Mouse (Mus musculus): ENCODE measurements at regions not wholly inside any gene's neighbourhood (a gene's known extent, or its start where the extent isn't known, plus 50 kb on each side); places are given as distances from the start of the nearest gene placed in this dataset.
A peak's percentile ranks its signal among the peaks of the same experiment; 100 is the strongest.

GRCm38 (mm10) chr10:118501571-118501970 is 60.7 kb downstream of the Ifng start:
- no peak for DNase-seq (ENCODE audit: low read depth, low spot score)

DNA sequence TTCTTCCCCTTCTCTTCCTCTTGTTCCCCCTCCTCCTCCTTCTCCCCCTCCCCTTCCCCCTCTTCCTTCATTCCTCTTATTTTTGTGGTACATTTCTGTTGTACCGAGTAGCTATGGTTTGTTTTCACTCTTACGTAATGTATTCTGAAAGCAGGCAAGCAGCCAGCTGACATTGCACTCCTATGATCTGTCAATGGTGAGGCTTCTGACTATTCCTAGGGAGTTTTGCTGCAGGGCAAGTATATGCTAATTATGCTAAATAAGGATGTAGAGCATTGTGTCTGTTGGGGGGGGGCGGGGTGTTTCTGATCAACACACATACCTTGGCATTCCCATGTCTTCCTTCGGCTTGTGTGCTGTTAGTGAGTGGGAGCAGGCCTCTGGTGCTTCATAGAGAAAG is 64.0 kb downstream of the Ifng start:
- no peak for DNase-seq (ENCODE audit: low read depth, low spot score)

DNA sequence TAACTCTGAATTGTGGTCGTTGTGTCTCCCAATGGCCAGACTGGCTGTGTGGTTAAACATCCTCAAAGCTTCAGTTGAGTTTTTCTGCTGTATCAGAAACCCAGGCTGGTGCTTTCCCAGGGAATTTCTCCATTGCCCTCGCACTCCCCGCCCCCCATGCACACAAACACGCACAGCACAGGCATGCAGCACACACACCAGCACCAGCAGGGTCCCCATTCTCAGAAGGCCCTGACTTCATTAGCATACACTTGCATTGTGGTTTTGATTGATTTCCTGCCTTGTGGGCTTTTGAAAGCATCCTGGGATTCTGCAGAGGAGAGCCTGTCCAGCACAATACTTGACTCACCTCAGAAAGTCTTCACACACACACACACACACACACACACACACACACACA is 65.3 kb downstream of the Ifng start:
- DNase-seq (ENCODE audit: low read depth, low spot score) = no peak

GRCm38 (mm10) chr10:118507630-118508029 is 66.8 kb downstream of the Ifng start:
- DNase-seq (ENCODE audit: low read depth, low spot score) = no peak

GRCm38 (mm10) chr10:118516839-118517238 is 76.0 kb downstream of the Ifng start:
- DNase-seq (ENCODE audit: low read depth, low spot score) = no peak

DNA sequence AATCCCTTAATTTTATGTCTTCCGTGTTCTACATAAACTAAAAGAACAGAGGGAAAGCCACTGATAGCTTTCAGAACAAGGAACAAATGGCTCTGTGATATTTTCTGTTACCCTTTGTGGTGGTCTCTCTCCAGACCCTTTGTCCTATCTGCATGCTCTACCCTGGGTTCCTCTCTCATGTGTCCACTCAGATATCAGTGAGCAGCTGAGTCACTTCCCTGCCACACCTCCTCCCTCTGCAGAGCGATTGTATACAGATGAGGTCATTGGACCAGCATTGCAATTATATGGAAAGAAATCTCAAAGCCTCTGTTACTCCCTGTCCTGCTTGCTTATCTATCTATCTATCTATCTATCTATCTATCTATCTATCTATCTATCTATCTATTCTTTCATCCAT is 77.1 kb downstream of the Ifng start:
- no peak for DNase-seq (ENCODE audit: low read depth, low spot score)

DNA sequence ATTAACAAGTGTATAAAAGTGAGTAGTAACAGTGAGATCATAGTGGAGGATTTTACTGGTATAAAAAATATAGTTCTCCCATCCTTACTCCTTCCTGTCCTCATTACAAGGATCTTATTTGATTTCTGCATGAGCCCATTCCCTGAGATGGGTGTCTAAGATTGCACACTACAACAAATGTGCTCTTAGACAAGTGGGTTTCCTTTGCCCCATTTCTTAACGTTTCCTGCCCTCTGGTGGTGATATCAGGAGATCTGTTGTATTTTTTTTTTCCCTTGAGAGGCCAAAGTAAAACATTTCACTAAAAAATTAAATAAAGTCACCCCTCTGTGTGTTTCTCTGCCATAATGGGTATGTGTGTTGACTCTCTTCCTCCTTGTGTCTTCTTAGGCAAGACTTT is 105.1 kb downstream of the Ifng start:
- no peak for DNase-seq (ENCODE audit: low read depth, low spot score)

DNA sequence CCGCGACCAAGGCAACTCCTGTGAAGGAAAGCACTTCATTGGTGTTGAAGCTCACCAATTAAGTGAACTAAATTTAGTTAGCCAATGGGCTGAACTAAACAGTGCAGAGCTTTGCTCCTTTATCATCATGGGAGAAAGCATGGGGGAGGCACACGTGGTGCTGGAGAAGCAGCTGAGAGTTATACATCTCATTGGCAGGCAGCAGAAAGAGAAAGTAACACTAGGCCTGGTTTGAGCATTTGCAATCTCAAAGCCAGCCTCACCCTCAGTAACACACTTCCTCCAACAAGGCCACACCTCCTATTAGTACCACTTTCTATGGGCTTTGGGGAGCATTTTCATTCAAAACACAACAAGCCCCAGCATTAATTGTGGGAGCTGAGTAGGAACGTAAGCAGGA is 109.4 kb downstream of the Ifng start:
- DNase-seq (ENCODE audit: low read depth, low spot score) = no peak

GRCm38 (mm10) chr10:118558848-118559247 is 118.0 kb downstream of the Ifng start:
- no peak for DNase-seq (ENCODE audit: low read depth, low spot score)

DNA sequence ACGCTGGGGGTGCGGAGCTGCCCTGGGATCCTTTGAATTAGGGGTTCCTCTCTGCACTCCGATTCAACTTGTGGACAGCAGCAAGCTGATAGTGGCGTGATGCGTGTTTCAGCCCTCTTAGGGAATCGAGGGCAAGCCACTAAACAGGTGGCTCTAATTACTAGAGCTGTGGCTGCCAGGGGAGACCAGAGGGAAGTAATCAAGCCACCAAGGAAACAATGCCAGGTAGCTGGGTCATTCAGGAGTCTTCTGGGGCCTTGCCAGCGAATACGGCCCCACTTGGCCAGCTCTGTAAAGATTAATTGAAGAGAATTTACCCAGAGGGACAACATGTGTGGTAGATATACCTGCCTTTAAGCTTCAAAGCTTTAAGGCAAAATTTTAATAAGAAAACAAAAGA is 123.2 kb downstream of the Ifng start:
- DNase-seq (ENCODE audit: low read depth, low spot score) = no peak

DNA sequence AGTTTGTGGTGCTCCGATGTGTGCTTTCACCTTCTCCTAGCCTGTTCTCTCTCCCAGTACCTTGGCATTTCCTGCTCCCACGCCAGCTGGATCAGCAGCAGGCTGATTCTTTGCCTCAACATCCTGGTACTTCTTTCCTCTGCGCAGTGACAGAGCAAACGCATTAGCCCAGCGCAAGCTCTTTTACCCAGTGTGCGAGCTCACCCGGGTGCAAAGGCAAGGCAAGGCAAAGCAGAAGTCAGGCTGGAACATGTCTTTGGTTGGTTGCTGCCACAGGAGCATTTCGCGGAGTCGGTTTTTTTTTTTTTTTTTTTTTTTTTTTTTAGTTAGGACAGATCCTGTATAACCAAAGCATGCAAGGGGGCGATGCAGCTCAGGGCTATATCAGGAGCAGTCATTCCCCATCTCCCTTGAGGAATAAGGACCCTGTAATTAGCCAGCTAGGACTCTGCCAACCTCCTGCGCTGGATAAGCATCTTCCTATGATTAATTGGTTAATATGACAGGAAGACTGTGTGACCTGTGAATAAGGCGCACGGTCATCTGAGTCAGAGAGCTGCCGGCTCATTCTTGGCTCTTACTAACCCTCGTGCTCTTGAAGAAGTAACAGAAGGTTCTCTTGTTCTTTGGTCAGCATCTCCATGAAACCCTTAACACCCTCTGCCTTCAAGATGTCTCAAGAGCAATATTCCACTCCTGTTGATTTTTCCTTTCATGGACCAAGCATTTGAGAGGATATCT is 123.9 kb downstream of the Ifng start:
- DNase-seq (ENCODE audit: low read depth, low spot score) = no peak

DNA sequence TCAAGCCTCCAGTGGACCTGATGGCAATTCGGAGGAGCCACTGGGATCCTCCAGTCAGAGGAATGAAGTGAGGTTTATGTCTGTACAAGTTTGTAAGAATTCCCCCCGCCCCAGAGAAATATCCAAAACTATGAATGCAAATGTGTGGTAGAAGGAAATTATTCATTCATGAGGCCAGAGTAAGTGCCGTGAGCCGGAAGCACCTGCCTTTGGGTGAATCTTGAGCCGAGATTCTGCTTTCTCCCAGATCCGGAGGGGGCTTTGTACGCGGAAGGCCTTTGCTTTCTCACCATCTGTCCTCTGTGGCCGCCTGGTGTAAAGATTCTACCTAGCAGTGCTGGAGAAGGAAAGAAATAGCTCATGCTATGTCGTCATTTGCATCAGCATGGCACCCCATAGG is 127.8 kb downstream of the Ifng start:
- no peak for DNase-seq (ENCODE audit: low read depth, low spot score)

- no peak for DNase-seq (ENCODE audit: low read depth, low spot score)
Measured at GRCm38 (mm10) chr10:118569424-118569823, 128.6 kb downstream of the Ifng start.

DNA sequence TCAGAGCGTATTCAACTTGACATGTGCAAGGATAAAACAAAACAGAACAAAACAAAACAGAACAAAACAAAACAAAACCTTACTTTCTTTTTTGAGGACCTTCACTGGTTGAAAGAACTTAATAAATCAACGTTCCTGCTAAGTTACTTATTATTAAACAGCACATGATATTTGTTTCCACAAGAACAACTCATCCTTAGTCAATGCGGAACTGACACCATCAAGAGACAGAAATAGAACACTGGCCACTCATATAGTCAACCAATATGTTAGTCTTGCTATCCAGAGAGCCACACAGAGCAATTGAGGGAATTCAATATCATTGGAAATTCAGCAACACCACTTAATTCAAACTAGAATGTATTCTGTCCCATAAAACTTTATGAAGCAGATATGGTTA is 132.4 kb downstream of the Ifng start:
- DNase-seq (ENCODE audit: low read depth, low spot score) = no peak

DNA sequence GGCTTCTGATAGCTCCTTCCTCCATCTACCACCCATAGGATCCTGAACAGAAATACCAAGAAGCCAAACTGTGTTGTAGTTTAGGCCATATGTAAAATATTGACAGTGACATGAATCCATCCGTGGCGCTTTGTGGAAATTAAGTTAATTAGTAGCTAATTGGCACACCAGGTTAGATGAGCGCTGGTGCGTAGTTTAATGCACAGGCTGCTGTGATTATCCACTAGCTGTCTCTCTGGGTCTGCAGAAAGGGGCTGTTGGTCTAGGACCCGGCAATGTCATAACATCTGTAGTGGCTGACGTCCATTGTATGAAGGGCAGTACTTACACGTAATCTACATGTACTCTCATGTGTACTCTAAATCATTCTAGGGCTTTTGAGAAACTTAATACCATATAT is 134.7 kb downstream of the Ifng start:
- DNase-seq (ENCODE audit: low read depth, low spot score) = no peak

- DNase-seq (ENCODE audit: low read depth, low spot score) = no peak
Measured at GRCm38 (mm10) chr10:118581376-118581775, 140.5 kb downstream of the Ifng start.

- no peak for DNase-seq (ENCODE audit: low read depth, low spot score)
Measured at GRCm38 (mm10) chr10:118585821-118586220, 145.0 kb downstream of the Ifng start.

GRCm38 (mm10) chr10:118588198-118588597 is 147.4 kb downstream of the Ifng start:
- no peak for DNase-seq (ENCODE audit: low read depth, low spot score)

- peak; percentile 7 for DNase-seq (ENCODE audit: low read depth, low spot score)
Measured at GRCm38 (mm10) chr10:118592648-118593368, 152.0 kb downstream of the Ifng start.

DNA sequence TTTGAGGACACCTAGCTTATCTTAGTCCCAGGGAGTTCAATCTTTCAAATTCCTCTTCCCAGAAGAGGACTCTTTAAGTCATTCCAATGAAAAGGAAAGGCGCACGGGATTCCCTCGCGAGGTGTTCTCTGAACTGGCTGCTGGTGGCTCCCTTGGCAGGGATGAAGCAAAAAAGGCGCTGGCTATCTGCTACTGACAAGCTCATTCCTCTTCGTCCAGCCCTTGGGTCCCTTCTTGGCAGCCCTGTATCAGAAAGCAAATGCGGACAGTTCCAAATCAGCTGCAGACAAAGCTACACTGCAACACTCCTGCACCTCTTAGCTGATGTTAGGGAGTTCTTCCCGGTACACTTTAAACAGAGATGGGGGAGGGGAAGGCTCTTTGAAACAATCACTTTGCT is 155.4 kb downstream of the Ifng start:
- DNase-seq (ENCODE audit: low read depth, low spot score) = no peak

DNA sequence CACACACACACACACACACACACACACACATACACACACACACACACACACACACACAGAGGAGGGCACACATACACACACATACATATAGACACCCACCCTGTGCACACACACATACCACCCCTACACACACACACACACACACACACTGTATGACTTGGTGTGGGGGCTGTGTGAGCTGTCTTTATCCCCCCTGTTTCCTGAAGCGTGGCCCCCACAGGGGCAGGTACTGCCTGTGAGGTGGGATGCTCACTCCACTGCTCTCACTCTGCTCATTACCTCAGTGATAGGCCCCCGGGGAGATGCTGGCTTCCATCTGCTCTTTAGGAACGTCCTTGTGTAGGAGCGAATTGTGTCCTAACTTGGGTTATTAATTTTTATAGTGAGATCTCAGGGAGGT is 157.7 kb downstream of the Ifng start:
- no peak for DNase-seq (ENCODE audit: low read depth, low spot score)

DNA sequence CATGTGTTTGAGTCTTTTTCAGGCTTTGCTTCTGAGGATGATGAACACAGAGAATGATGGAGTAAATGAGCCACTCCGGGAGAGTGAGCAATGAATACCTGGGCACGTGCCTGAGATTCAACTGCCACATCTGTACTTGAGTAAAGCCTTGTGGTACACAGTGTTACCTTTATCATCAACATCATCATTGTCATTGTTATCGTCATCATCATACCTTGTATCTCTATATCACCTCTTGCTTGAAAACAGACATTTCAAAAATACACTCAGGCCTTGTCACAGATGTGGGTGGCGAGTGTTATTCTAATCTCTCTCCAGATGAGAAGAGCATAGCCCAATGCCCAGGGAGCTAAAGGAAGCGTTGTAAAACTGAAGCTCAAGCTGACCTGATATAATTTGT is 158.4 kb downstream of the Ifng start:
- no peak for DNase-seq (ENCODE audit: low read depth, low spot score)

- DNase-seq (ENCODE audit: low read depth, low spot score) = no peak
Measured at GRCm38 (mm10) chr10:118599610-118600009, 158.8 kb downstream of the Ifng start.
